Mouse (Mus musculus) right cerebral cortex, adult 2 months (tissue): ENCODE data around the gene Phospho2.
"Not testable (repeated sequence)": the region's sequence is repeated elsewhere in the genome, so short reads cannot be mapped to it uniquely, and the experiment has no call there.

Experiments used
- DNase-seq, 2 experiments: peaks; one replicate each; pipeline ENCODE4 v3.0.0; 2021 to 2022; ENCODE audit warnings: low spot score in 2 of 2

The Phospho2 gene

DNA sequence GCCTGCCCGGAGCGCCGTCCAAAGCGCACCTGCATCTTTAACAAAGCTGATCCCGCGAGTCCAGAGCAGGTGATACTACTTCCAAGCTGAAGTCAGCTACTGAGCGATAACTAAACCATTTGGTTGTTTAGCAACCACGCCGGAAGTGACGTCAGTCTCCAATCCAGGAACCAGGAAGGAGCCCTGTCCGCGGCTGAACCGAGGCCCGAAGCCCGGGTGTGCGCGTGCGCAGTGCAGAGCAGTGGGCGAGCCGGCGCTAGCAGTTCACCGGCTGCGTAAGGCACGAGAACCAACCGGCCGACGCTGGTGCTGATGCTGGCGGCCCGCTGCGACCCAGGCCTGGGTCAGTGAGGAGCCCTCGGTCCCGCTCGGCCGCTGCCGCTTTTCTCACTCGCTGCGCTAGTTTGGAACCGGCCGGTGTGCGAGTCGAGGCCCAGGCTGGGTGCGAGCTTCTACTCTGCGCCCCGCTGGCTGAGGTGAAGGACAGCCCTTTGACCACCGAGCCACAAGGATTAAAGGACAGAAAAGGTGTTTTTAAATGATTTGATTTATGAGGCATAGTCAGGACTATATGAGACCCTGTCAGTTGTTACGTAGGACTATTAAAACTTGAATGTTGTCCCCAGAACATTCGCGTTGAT, at the start of gene Phospho2, which contains the start of gene Ccdc173:
Gene Phospho2 (plus strand): TSS at position 195 of the 641 bp plus-strand sequence.
Gene Ccdc173 (minus strand): TSS at position 147 of the 641 bp plus-strand sequence.
- peak; percentile 98 to 99 for DNase-seq

DNA sequence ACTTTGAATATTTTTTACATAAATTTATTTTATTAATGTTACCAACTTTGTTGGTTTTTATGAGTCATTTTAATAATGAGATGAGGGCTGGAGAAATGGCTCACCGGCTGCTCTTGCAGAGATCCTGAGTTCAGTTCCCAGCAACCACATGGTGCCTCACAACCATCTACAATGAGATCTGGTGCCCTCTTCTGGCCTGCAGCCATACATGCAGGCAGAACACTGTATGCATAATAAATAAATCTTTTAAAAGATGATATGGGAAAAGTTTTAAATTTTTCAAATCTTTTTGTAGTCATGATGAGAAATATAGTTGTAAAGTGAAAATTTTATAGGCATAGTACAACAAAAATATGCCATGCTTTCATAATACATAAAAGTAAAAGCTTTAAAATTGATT, 44.3 kb upstream of the Phospho2 start:
- no peak for DNase-seq

DNA sequence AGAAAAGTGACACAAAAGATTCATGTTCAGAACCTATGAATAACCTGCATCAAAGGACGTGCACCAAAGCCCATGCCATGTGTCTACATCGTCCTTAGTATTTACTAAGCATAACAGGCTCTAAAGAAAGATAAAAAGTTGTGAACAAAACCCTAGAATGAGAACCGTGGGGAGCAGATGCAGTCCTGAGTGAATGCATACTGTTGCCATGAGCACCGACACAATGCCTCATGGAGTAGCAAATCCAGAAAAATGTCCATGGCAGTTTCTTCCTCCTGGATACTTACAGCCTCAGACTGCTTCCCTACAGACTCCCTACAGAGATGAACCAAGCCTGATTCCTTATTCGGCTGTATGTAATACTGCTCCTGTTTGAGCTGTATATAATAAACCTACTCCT, 28.4 kb upstream of the Phospho2 start:
- DNase-seq, result no peak

DNA sequence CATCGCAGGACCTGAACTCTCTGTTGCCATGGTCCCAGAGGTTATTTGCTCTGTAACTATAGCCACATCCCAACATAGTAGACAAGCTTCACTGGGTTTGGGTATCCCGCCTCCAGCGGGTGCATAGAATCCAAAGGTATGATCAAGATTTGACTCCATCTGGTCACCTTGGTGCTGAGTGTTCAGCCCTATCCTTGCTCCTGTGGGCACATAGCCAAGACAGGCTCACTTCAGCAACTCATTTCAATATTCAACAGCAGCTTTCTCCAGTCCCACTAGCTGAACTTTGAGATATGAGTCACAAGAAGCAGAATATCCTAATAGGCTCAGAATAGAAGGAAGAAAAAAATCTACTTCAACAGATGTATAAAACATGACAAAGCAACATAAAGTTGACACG, 26.1 kb upstream of the Phospho2 start:
- no peak for DNase-seq

DNA sequence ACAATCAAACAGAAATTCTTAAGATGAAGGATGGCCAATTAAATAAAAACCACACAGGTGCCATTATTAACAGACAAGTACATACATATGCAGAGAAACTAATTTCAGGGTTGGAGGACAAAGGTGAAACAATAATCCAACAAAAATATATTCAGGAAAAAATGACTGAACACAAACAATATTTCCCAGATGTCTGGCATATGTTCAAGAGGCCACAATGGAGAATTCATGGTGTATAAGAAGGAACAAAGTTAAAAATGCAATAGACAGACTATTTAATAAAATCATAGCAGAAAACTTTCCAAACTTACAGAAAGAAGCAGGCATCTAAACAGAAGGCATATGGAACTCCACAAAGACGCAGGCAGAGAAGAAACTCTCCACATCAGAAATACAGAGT, 24.7 kb upstream of the Phospho2 start:
- no peak for DNase-seq

DNA sequence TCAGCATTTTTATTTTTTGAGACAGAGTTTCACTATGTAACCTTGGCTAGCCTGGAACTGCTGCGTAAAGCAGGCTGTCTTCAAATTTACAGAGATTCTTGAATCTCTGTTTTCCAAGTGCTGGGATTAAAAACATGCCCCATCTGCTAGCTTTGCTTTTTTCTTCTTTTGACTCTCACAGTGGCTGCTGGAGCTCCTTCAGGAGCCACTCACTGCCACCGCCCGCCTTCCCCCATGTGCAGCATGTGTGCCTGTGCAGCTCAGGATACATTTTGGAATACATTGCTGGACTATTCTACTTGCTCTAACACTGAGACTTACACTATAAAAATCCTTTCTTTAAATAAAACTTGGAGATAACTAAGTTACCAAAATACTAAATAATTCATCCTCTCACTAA, 16.1 kb upstream of the Phospho2 start:
- DNase-seq, result no peak

DNA sequence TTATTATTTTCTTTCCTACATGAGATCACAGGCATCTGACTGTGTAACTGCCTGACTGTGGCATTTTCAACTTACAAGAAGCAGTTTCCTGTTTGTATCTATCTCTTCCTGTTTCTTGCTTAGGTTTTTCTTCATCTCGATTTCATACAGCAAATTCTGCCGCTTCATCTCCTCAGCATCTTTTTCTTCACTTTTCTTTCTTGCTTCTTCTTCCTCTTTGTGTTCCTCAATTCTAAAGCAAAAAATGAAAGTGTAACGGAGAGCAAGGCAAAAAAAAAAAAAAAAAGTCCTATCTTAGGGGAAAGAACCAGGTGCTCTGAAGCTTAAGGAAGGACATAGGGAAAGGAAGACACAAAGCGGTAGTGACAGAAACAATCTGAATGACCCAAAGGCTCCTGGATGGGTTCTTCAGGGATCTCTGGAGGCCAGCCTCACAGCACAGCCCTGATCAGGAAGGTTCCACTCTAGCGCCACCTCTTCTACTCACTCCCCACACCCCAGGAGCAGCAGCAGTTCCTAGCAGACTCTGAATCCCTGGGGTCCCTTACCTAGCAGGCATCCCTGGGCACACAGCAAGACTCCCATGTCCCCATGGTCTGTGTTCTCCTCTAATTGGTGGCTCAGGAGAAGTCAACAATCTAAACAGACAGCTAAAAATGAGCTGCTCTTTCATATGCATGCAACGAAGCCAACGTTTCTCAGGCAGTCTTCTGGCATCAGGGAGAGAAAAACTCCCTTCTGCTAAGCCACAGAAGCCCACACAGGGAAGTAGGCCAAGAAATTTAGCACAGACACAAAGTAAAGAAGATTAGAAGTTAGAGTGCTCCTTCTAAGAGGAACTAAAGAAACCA, 11.2 kb upstream of the Phospho2 start:
- DNase-seq, result peak; percentile 17 to 24

DNA sequence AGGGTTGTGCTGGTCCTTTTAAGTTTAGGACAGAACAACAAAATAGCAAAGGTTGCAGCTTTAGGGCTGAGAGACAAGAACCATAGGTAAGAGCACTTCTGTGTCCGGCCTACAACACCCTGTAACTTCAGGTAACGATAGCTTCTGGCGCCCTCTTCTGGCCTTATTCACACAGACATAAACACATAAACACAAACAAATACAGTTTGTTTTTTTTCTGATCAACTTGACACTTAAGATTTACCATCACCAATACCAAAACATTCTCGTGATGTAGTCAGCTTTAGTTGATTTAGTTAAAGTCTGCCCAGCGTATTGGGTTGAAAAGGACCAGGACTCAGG, 10.6 kb upstream of the Phospho2 start:
- peak in 1 of 2 experiments; percentile 30 for DNase-seq

DNA sequence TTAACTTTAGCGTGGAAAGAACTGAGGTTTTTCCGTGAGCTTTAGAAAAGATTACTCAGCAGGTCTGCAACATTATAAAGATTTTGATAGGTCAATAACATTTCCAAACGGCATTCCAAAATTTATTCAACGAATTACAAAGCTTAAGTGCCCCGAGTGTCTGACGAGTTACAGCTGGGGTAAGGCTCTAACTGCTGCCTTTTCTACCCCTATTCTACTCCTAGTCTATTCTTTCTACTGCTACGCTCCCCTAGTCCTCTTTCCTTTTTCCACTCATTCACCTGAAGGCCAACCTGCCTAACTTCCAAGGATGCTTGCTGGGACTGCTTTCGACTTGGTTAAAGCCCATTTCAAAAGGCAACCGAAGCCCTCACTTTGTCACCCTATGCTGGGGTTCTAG, 449 bp upstream of the Phospho2 start:
- DNase-seq, result no peak

DNA sequence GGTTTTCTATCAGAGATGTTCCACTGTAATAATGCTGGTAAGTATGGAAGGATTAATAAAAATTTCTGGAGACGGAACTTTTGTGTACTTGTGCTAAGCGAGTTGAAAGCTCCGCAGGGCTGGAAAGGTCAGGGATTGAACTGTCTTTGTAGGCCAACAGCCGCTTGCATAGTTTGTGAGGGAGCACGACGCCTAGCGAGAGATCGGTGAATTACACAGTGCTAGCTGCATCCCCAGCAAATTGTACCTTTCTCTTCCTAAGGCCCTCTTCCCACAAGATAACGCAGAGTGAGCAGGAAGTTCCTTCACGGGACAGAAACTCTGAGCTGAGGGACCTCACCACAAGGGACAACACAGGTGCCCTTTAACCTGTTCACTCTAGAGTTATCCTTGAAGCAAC, 862 bp downstream of the Phospho2 start:
- peak; percentile 92 to 93 for DNase-seq

DNA sequence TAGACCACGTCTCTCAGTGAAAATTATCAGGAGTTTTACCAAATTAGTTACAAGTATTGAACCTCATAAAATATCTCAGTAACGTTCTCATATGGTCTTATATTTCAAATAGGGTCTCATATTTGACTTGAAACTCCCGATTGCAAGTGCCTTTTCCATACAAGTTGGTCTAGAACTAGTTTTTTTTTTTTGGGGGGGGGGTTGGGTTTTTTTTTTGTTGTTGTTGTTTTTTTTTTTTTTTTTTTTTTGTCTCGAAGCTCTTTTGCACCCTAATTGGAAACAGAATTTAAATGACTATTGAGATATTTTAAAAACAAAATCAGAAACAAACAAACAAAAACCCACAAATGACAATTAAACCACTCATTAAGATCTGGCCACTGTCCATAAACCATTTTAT, 1.3 kb downstream of the Phospho2 start:
- no peak for DNase-seq

DNA sequence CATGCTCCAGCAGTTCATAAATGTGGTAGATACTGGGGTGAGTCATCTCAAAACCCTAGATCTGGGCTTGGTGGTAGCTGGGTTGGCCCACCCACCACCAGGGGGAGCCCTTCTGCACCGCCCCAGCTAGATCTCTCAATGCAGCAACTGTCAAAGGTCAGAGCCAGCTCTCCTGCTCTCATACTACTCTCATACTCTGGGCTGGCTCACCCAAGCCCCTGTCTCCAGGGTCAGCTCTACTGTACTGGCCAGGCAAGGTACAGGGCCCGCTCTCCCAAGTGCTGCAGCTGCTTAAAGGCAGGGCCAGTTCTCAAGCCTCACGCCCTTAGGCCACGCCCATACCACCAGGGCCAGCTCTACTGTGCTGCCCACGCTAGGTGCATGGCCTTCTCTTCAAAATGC, 13.5 kb downstream of the Phospho2 start:
- peak in 1 of 2 experiments; percentile 39 for DNase-seq

DNA sequence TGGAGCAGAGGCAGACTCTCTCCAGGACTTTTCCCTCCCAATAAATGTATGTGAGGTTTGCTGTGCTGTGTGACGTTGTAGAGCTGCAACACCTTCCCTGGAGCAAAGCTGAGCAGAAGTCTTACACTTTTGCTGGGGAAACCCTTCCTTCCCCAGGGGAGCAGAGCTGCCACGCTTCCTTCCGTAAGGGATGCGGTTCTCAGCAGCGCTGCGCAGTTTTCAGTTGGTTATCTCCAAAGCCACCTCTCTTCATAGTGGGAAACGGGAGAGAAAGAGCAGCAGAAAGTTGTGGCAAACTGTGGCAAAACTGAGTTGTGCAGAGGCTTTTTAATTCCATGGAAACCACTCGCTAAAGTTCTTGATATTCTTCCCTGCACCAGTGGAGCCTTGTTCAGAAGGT, 14.3 kb downstream of the Phospho2 start:
- no peak for DNase-seq

DNA sequence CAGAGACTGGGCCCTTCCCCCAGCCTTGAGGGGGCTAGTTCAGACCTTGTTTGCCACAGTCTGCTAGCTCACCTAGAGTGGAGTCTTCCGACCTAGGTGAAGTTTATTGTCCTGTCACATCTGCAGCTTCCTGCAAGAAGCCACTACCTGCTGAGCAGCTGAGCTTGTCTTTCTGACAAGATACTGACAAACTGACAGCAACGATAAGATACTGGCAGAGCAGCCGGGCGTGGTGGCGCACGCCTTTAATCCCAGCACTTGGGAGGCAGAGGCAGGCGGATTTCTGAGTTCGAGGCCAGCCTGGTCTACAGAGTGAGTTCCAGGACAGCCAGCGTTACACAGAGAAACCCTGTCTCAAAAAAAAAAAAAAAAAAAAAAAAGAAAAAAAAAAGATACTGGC, 15.2 kb downstream of the Phospho2 start:
- not testable (repeated sequence) for DNase-seq

DNA sequence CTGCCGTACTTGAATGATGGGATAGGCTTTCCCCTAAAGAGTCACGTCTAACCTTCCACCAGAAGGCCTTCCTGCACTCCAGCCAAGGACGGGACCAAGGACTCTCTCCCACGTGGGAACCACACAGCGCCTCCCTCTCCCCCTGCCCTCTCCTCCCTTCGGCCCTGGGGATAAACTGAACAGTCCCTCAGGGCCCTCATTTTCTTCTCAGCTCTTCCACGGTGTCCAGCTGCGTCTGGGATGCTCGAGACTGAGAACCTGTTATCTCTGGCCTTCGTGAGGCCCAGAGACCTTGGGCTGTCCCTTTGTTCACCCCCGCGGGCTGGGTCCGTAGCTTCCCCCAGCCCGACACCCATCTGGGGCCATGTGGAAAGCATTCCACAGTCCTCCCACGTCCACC, 20.7 kb downstream of the Phospho2 start:
- DNase-seq, result no peak

DNA sequence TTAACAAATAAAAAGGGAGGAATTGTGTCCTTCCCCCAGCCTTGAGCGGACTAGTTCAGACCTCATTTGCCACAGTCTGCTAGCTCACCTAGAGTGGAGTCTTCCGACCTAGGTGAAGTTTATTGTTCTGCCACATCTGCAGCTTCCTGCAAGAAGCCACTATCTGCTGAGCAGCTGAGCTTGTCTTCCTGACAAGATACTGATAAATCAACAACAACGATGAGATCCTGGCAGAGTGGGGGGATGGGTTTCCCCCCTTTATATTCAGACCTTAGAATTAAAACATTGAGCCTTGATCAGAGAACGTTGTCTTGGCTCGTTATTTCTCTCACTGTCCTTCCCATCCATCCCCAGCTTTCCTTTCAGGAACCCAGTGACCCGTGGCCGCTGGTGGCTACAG, 21.9 kb downstream of the Phospho2 start:
- not testable (repeated sequence) for DNase-seq

DNA sequence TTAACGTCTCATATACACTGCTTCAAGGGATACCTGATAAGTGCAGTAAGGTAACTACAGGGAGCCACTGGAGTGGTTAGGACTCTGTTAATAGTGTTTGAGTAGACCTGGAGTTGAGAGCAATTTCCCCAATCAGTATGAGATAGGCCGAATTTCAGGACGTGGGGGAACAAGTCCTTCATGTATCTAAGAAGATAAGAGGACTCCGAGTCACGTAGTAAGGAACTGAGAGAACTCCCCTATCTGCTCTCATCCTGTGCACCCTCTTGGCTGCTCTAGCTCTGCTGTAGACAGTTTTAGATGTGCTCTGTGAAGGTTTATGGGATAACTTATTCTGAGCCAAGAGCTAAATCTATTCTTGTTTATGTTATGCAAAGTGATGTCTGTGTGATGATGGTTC, 27.2 kb downstream of the Phospho2 start:
- DNase-seq, result no peak

DNA sequence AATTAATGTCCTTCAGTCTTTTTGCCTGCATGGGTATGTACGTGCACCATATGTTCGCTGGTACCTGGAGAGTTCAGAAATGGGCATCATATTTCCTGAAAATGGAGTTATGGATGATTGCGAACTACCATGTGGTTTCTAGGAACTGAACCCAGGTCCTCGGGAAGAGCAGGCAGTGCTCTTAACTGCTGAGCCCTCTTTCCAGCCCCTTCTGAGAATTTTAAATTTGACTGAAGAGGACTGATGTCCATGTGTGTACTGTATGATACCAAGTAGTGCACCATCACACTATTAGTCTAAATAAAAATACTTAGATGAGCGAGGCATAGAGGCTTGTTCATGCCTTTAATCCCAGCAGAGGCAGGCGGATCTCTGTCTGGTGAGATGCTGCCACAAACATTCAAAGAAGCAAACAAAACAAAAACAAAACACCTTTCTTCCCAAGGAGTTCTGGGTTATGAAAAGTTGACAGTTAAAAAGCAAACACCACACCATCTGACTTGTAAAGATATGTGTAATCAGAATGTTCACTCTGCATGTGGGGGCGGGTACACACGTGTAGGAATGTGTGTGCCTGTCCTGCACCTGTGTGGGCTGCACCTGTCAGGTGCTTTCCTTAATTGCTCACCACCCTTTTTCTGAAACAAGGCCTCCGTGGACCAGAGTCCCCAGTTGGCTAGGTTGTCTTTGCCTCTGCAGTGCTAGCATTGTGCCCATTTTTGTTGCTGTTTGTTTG, 29.1 kb downstream of the Phospho2 start:
- DNase-seq, result no peak

DNA sequence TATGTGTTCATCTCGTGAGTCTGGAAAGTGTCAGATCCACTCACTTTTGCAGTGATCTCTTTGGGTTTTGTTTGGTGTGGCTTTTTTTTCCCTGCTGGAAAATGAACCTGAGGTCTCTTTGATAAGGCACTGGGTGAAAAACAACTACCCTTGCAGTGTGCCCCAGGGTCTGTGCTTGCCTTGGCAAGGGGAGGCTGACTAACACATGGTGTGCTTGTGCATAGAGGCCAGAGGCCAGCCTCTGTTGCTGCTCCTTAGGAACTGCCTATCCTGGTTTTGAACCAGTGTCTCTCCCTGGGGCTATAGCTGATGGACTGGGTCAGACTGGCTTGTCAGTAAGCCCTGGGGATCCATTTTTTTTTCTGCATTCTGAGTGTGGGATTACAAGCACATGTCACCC, 30.8 kb downstream of the Phospho2 start:
- no peak for DNase-seq

DNA sequence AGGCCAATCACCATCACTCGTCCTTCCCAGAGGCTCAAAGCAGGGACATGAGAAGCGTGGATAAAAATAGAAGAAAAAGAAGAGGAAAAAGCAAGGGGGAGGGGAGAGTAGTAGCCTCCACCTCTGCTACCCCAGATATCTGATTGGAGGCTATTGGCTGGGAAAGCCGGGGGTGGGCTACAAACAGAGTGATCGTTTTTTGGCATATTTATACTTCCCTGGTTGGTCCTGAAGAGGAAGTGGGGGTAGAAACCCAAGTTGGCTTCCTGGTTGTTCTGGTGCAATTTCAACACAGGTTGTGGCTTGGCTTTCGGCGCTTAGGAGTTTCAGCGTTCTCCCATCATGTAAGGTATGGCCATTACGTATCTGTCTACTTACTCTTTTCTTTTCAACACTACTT, 32.3 kb downstream of the Phospho2 start, which contains the start of gene Klhl23:
Gene Klhl23 (plus strand): TSS at position 234 of the 400 bp plus-strand sequence.
- no peak for DNase-seq

DNA sequence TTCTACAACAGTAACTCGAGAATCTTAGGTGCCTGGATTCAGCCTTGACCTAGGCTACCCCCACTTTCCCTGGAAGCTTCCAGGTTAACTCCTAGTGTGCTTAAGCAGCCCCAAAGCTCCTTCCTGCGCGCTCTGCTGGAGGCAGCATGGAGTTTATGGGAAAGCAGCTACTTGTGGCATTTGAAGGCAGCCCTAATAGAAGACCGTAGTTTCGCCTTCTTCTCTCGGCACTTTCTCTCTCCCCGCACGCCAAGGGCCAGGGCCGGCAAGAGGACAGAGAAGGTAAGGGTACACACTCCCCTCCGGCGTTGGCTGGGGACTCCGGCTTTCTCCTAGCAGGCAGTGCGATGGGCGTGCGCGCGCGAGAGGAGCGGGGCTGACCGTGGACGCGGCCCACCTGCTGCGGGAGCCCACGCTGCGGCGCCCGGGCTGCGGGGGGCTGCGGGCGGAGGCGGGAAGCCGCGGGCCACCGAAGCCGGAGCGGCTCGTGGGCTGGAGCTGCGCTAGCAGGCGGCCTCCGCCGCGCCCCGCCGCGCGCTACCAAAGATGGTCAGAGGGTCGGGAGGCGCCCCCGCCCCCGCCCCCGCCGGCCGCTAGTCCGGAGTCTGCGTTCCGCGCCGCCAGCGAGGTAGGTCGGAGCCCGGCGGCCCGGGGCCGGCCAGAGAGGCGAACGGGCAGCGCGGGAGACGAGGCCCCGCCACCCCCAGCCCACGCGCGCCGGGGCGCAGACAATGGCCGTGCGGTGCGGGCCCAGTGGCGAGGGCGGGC, 33.1 kb downstream of the Phospho2 start:
- DNase-seq, result peak; percentile 50 to 54
